Mouse (Mus musculus) limb, embryonic 11.5 days (tissue): Measurements from ENCODE around the gene Rnf8. TPM values are rescaled to one million over a fixed set of nuclear protein-coding genes. Genes with fewer than 3 reads are reported as not detected.
A peak's percentile ranks its signal among the peaks of the same experiment; 100 is the strongest.
"Not testable (repeated sequence)": the region's sequence is repeated elsewhere in the genome, so short reads cannot be mapped to it uniquely, and the experiment has no call there.

Experiments used
- ATAC-seq: fragments of 200-750 bp; cut with Nextera tagmentation; 2 replicates; pipeline ENCODE4 v1.8.0; 2017; ENCODE audit warnings: low read depth; ENCODE audit not compliant: insufficient number of reproducible peaks, low FRiP score, low TSS enrichment
- DNase-seq: peaks from one replicate; pipeline ENCODE4 v3.0.0-alpha.2; 2015; ENCODE audit warnings: low spot score
- H3K27ac ChIP-seq: fragments of 300-500 bp; sonication (generic); replicated peaks from 2 replicates; pipeline ENCODE4 v1.5.1; 2014; ENCODE audit warnings: low read depth, mild to moderate bottlenecking, low read length
- H3K27me3 ChIP-seq: fragments of 300-500 bp; sonication (generic); 2 replicates; pipeline ENCODE4 v1.6.1; 2014; ENCODE audit warnings: mild to moderate bottlenecking, low read length, mixed read lengths; ENCODE audit not compliant: control insufficient read depth, insufficient read depth
- H3K36me3 ChIP-seq: fragments of 300-500 bp; sonication (generic); 2 replicates; pipeline ENCODE4 v1.6.1; 2014; ENCODE audit warnings: mild to moderate bottlenecking, low read length, moderate library complexity, mixed read lengths; ENCODE audit not compliant: control insufficient read depth, insufficient read depth
- H3K4me1 ChIP-seq: fragments of 300-500 bp; sonication (generic); 2 replicates; pipeline ENCODE4 v1.6.1; 2014; ENCODE audit warnings: low read length, mixed read lengths; ENCODE audit not compliant: control insufficient read depth, insufficient read depth
- H3K4me2 ChIP-seq: fragments of 300-500 bp; sonication (generic); 2 replicates; pipeline ENCODE4 v1.6.1; 2014; ENCODE audit warnings: low read depth, mild to moderate bottlenecking, moderate library complexity; ENCODE audit not compliant: severe bottlenecking
- H3K4me3 ChIP-seq: fragments of 300-500 bp; sonication (generic); 2 replicates; pipeline ENCODE4 v1.5.1; 2014; ENCODE audit warnings: low read depth, low read length
- H3K9ac ChIP-seq: fragments of 300-500 bp; sonication (generic); 2 replicates; pipeline ENCODE4 v1.6.1; 2014; ENCODE audit warnings: mild to moderate bottlenecking, low read length
- H3K9me3 ChIP-seq: fragments of 300-500 bp; sonication (generic); 2 replicates; pipeline ENCODE4 v1.6.1; 2016; ENCODE audit warnings: low read length; ENCODE audit not compliant: control insufficient read depth
- WGBS: fragments of 180-500 bp; shearing (Covaris S2); extraction: QIAGEN DNeasy Blood & Tissue Kit; methylation state at CpG from one replicate; pipeline ENCODE4 v1.1.7; 2014; 5-methylcytosine and 5-hydroxymethylcytosine counted together
- polyA plus RNA-seq: library from polyadenylated mRNA; unstranded; fragments of >200 nt; fragmentation: Nextera tagmentation; extraction: Ambion mirVana; gene quantifications from 2 replicates; pipeline ENCODE4 v1.2.1, GENCODE M21; 2014

The Rnf8 gene
- polyA plus RNA-seq, 1 experiment from 2014 or later: 116 TPM

GRCm38 (mm10) chr17:29603283-29603682 lies 11.3 kb upstream of the Rnf8 start:
- H3K4me2 ChIP-seq: no peak overlapping the region
- no peak overlapping the region for H3K4me3 ChIP-seq
- no peak overlapping the region for H3K9ac ChIP-seq
- DNase-seq: peak; percentile 90
- no peak for ATAC-seq
- no peaks in the 10 kb centered on the region for H3K4me1 ChIP-seq
- H3K36me3 ChIP-seq: peaks cover 5% of the 10 kb centered on the region; the same call in 1 of the 2 replicates
- no peaks in the 10 kb centered on the region for H3K9me3 ChIP-seq
- WGBS: 25% methylated on average over 6 of the region's 6 CpGs
- H3K27me3 ChIP-seq: no peaks in the 10 kb centered on the region
- no peak overlapping the region for H3K27ac ChIP-seq

GRCm38 (mm10) chr17:29613453-29613852 lies 1.1 kb upstream of the Rnf8 start:
- ATAC-seq, H3K9me3 ChIP-seq, H3K4me3 ChIP-seq, H3K9ac ChIP-seq, H3K4me2 ChIP-seq, H3K4me1 ChIP-seq, H3K27ac ChIP-seq, H3K36me3 ChIP-seq, H3K27me3 ChIP-seq, DNase-seq: not testable (repeated sequence)
- 88% methylated on average over 5 of the region's 5 CpGs for WGBS

DNA sequence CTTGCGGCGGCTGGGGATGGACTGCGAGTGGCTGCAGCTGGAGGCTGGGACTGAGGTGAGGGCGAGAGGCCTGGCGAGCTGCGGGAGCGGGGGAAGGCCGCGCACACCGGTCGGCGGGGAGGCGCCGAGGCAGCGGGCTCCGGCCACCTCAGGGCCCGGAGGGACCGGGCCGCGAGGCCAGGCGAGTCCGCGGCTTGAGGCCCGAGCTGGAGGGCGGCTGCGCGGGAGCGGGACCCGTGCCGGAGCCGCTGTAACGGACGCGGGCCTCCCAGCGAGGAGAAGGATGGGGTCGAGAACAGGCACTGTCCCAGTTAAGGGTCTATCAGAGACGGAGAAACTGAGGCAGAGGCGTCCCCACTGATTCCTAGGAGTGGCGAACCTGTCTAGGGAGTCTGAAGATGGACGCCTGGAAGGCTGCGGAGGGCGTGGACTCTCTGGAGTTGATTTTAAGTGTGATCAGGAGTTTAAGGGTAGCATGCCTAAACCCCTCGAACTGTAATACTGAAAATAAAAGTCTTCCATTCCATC lies 498 bp downstream of the Rnf8 start:
- ATAC-seq: peak; percentile 9; the same call in 1 of the 2 replicates

DNA sequence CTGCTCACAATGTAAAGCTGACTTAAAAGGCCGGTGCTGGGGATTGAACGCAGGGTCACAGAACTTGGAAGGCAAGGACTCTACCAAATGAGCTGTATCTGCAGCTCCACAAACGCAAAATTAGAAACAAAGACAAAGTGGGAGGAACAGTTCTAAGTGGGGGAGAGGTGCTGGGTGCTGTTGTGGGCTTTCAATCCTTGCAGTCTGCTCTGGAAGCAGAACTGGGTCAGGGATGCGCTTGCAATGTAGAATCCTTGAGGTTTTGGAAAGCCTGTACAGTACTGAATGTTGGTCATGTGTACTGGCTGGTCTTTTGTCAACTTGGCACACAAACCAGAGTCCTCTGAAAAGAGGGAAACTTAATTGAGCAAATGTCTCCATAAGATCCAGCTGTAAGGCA lies 1.0 kb downstream of the Rnf8 start:
- peaks cover 10% of the 10 kb centered on the region; the same call in 1 of the 2 replicates for H3K4me1 ChIP-seq
- H3K36me3 ChIP-seq: peaks cover 2% of the 10 kb centered on the region; the same call in 1 of the 2 replicates
- ATAC-seq (no peak), DNase-seq (no peak)
- WGBS: 12% methylated on average over 4 of the region's 4 CpGs
- H3K9me3 ChIP-seq: no peaks in the 10 kb centered on the region
- H3K27ac ChIP-seq: no peak overlapping the region
- peak overlapping the region; percentile 90 for H3K4me2 ChIP-seq
- no peaks in the 10 kb centered on the region for H3K27me3 ChIP-seq
- H3K4me3 ChIP-seq: peak overlapping the region; percentile 97
- peak overlapping the region; percentile 98 for H3K9ac ChIP-seq

More for the DNA sequence above, 498 bp downstream of the Rnf8 start:
- peak overlapping the region; percentile 98 for H3K9ac ChIP-seq
- under 1% methylated on average over 41 of the region's 43 CpGs for WGBS
- H3K27me3 ChIP-seq: no peaks in the 10 kb centered on the region
- peak overlapping the region; percentile 97 for H3K4me3 ChIP-seq
- H3K36me3 ChIP-seq: peaks cover 2% of the 10 kb centered on the region; the same call in 1 of the 2 replicates
- H3K4me1 ChIP-seq: peaks cover 10% of the 10 kb centered on the region; the same call in 1 of the 2 replicates
- peak overlapping the region; percentile 90 for H3K4me2 ChIP-seq
- H3K27ac ChIP-seq: peak overlapping the region; percentile 95
- H3K9me3 ChIP-seq: no peaks in the 10 kb centered on the region
- DNase-seq: peak; percentile 48

- no peaks in the 10 kb centered on the region for H3K27me3 ChIP-seq
- no peak for DNase-seq
Measured at GRCm38 (mm10) chr17:29619231-29619630, 4.6 kb downstream of the Rnf8 start.

DNA sequence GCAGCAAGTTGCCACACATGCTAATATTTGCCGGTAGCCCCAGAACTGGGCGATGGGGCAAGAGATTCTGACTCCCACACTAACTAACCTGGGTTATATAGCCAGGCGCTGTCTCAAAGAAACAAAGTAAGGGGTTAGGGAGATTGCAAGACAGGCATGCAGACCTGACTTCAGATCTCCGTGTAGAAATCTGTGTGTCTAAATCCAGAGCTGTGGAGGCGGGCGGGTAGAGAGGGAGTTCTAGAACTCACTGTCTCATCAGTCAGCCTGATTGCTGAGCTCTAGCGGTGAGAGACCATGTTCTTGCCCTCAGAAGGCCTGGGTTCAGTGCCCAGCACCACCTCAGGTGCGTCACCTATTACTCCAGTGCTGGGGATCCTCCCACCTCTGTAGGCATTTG lies 8.9 kb downstream of the Rnf8 start:
- H3K27me3 ChIP-seq: no peaks in the 10 kb centered on the region
- no peaks in the 10 kb centered on the region for H3K4me1 ChIP-seq
- ATAC-seq (no peak), DNase-seq (no peak)
- no peak overlapping the region for H3K9ac ChIP-seq
- H3K4me2 ChIP-seq: no peak overlapping the region
- whole genome bisulfite sequencing: 92% methylated on average over 8 of the region's 8 CpGs
- no peak overlapping the region for H3K4me3 ChIP-seq
- peaks cover 33% of the 10 kb centered on the region for H3K36me3 ChIP-seq
- no peak overlapping the region for H3K27ac ChIP-seq
- H3K9me3 ChIP-seq: no peaks in the 10 kb centered on the region

More at GRCm38 (mm10) chr17:29619231-29619630, 4.6 kb downstream of the Rnf8 start:
- Histone ChIP-seq H3K27ac (no peak overlapping the region), H3K36me3 (peaks cover 17% of the 10 kb centered on the region), H3K4me3 (no peak overlapping the region), H3K4me2 (no peak overlapping the region), H3K9me3 (no peaks in the 10 kb centered on the region), H3K9ac (no peak overlapping the region), H3K4me1 (peaks cover 10% of the 10 kb centered on the region; the same call in 1 of the 2 replicates)
- ATAC-seq: no peak
- WGBS: 86% methylated on average over 3 of the region's 3 CpGs

- no peak overlapping the region for H3K27ac ChIP-seq
- H3K9ac ChIP-seq: no peak overlapping the region
- no peaks in the 10 kb centered on the region for H3K27me3 ChIP-seq
- H3K9me3 ChIP-seq: no peaks in the 10 kb centered on the region
- H3K4me1 ChIP-seq: no peaks in the 10 kb centered on the region
- 95% methylated on average over 9 of the region's 9 CpGs for WGBS
- ATAC-seq (no peak), DNase-seq (no peak)
- H3K36me3 ChIP-seq: peaks cover 33% of the 10 kb centered on the region
- H3K4me2 ChIP-seq: no peak overlapping the region
- H3K4me3 ChIP-seq: no peak overlapping the region
Measured at GRCm38 (mm10) chr17:29627285-29627684, 12.7 kb downstream of the Rnf8 start.

DNA sequence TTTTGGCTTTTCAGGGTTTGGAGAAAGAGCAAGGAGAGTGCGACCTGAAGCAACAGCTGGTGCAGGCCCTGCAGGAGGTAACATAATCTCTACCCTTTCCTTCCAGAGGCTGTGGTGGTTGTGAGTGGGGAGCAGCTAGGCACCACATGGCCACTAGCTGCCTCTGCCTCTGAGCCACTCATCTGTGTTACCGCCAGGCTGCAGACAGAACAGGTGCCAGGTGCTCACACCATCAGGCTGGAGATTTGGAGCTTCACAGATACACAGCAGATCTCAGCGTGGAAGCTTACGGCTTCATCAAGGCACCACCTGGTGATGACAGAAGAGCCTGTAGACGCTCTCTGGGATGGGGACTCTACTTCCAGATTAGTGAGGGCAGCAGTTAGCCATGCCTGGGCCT lies 14.4 kb downstream of the Rnf8 start:
- no peak overlapping the region for H3K9ac ChIP-seq
- no peak for ATAC-seq
- H3K4me1 ChIP-seq: no peaks in the 10 kb centered on the region
- H3K4me2 ChIP-seq: no peak overlapping the region
- no peak for DNase-seq
- H3K4me3 ChIP-seq: no peak overlapping the region
- no peak overlapping the region for H3K27ac ChIP-seq
- peaks cover 29% of the 10 kb centered on the region for H3K36me3 ChIP-seq
- 86% methylated on average over 5 of the region's 5 CpGs for WGBS
- H3K9me3 ChIP-seq: no peaks in the 10 kb centered on the region
- no peaks in the 10 kb centered on the region for H3K27me3 ChIP-seq

- Histone ChIP-seq H3K4me1 (no peaks in the 10 kb centered on the region), H3K27me3 (no peaks in the 10 kb centered on the region), H3K4me2 (no peak overlapping the region), H3K27ac (no peak overlapping the region), H3K9me3 (no peaks in the 10 kb centered on the region), H3K9ac (no peak overlapping the region), H3K36me3 (peaks cover 33% of the 10 kb centered on the region), H3K4me3 (no peak overlapping the region)
- ATAC-seq: no peak
- 83% methylated on average over 5 of the region's 5 CpGs for WGBS
- DNase-seq: no peak
Measured at GRCm38 (mm10) chr17:29629620-29630019, 15.0 kb downstream of the Rnf8 start.
